In the genomic region with DNA sequence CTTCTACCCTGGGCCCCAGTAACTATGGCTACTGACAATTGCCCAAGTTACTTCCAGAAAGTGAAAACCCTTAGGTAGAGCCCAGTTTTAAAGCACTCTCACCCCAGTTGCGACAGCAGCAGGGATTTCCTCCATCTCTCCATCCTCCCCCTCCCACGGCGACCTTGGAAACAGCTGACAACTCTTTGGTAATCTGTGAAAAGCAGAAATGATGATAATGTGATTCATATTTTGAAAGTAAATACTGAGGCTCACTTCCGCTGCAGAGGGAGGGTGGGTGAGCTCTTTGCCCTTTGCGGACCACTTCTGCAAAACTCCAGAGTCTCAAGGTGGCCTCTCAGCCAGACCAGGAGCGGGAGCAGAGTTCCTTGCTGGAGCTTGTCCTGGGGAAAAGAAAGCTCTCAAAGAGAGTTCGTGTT, we compare ENCODE assay signal across 9 mouse cellular contexts. TPM values are rescaled to one million over a fixed set of nuclear protein-coding genes. Genes with fewer than 3 reads are reported as not detected.
DNase-seq lines count a peak whose midpoint lies in the region; ATAC-seq and TF ChIP-seq lines count a peak whose summit lies in the region.
"Had no signal": no experiment of that assay in that cellular context is flagged by ENCODE, and none has a peak within 500 bp of the region (broad histone marks: within the 10 kb centered on the region; RNA-seq: fewer than 3 reads in every experiment).

No protein-coding gene starts in this region.

- no peak overlapping the region for H3K4me3 ChIP-seq in hindbrain, embryonic 16.5 days (ENCODE audit: low read length)
- no peak overlapping the region for H3K4me3 ChIP-seq in hindbrain, embryonic 13.5 days
- H3K4me3 ChIP-seq in ES-E14 (ENCODE audit: insufficient read depth in 1 of 2, low read depth in 1 of 2, low read length in 2 of 2, poor library complexity in 1 of 2, severe bottlenecking in 1 of 2), result peak overlapping the region; percentile 89 to 96; a peak in 3 of 4 replicates
- H3K4me3 ChIP-seq in heart, embryonic 16.5 days (ENCODE audit: low read length), result peak overlapping the region; percentile 71; the same call in 1 of the 2 replicates

- WGBS in hindbrain, embryonic 16.5 days, result 72% methylated on average over 7 of the region's 7 CpGs
- WGBS in hindbrain, embryonic 13.5 days, result 79% methylated on average over 7 of the region's 7 CpGs
- 72% methylated on average over 7 of the region's 7 CpGs for WGBS in heart, embryonic 16.5 days

- no peak for ATAC-seq in hindbrain, embryonic 16.5 days
- ATAC-seq in hindbrain, embryonic 13.5 days (ENCODE audit: low FRiP score), result no peak
- ATAC-seq in heart, embryonic 16.5 days (replicated peaks; ENCODE audit: extremely low read depth, insufficient read depth, low FRiP score), result no peak
- ATAC-seq in megakaryocyte progenitor cell, adult 5-6 weeks (replicated peaks; ENCODE audit: poor library complexity), result peak; percentile 60

- H3K9ac ChIP-seq in hindbrain, embryonic 16.5 days (ENCODE audit: low read depth, low read length), result no peak overlapping the region
- H3K9ac ChIP-seq in hindbrain, embryonic 13.5 days, result no peak overlapping the region
- peak overlapping the region; percentile 64 for H3K9ac ChIP-seq in ES-E14 (ENCODE audit: insufficient read depth, low read depth, low read length, poor library complexity, severe bottlenecking)
- peak overlapping the region; percentile 35 for H3K9ac ChIP-seq in heart, embryonic 16.5 days (ENCODE audit: low read length)

- H3K4me2 ChIP-seq in hindbrain, embryonic 16.5 days (ENCODE audit: low read length), result peak overlapping the region; percentile 15; the same call in 1 of the 2 replicates
- H3K4me2 ChIP-seq in hindbrain, embryonic 13.5 days, result no peak overlapping the region
- peak overlapping the region; percentile 94 for H3K4me2 ChIP-seq in heart, embryonic 16.5 days (ENCODE audit: low read depth, low read length)

- no peaks in the 10 kb centered on the region for H3K9me3 ChIP-seq in hindbrain, embryonic 16.5 days (ENCODE audit: control insufficient read depth, low read length)
- H3K9me3 ChIP-seq in hindbrain, embryonic 13.5 days, result no peaks in the 10 kb centered on the region
- H3K9me3 ChIP-seq in ES-E14 (ENCODE audit: control insufficient read depth, insufficient read depth, low read depth, low read length), result no peaks in the 10 kb centered on the region
- H3K9me3 ChIP-seq in heart, embryonic 16.5 days (replicated peaks; ENCODE audit: control insufficient read depth, low read length), result no peaks in the 10 kb centered on the region

- H3K4me1 ChIP-seq in hindbrain, embryonic 16.5 days (ENCODE audit: control insufficient read depth, insufficient read depth, low read depth, low read length), result peaks cover 14% of the 10 kb centered on the region
- H3K4me1 ChIP-seq in hindbrain, embryonic 13.5 days (replicated peaks), result peaks cover 20% of the 10 kb centered on the region
- H3K4me1 ChIP-seq in ES-E14 (ENCODE audit: control insufficient read depth in 2 of 2, insufficient read depth in 2 of 2, low read length in 2 of 2, poor library complexity in 1 of 2), result peaks cover 3 to 20% of the 10 kb centered on the region in 2 experiments
- peaks cover 33% of the 10 kb centered on the region for H3K4me1 ChIP-seq in heart, embryonic 16.5 days (ENCODE audit: control insufficient read depth, insufficient read depth, low read length)

- no peaks in the 10 kb centered on the region for H3K36me3 ChIP-seq in hindbrain, embryonic 16.5 days (ENCODE audit: control insufficient read depth, insufficient read depth, low read length)
- H3K36me3 ChIP-seq in hindbrain, embryonic 13.5 days, result no peaks in the 10 kb centered on the region
- H3K36me3 ChIP-seq in ES-E14 (ENCODE audit: control insufficient read depth, insufficient read depth, low read length, poor library complexity, severe bottlenecking), result peaks cover 46% of the 10 kb centered on the region
- 0 out of 2 replicates have a peak, but pooled peaks cover 3% of the 10 kb centered on the region for H3K36me3 ChIP-seq in heart, embryonic 16.5 days (ENCODE audit: control insufficient read depth, insufficient read depth)

- in situ Hi-C loops in ES-E14 (cut with MboI; ENCODE audit: low sequenced_read_pairs in 2 of 2, unreplicated experiment in 2 of 2), result no loop called here

- no peak for DNase-seq in ES-E14 (ENCODE audit: low read depth, low spot score)
- DNase-seq in layer of hippocampus, postnatal 36 days, result no peak
- DNase-seq in Muller cell, postnatal 12 days (ENCODE audit: inconsistent ontology term), result no peak
- no peak for DNase-seq in thymus, postnatal 14 days
- DNase-seq: retina, postnatal 1 day had no signal

- H3K27ac ChIP-seq in hindbrain, embryonic 16.5 days (ENCODE audit: low read depth, low read length), result no peak overlapping the region
- no peak overlapping the region for H3K27ac ChIP-seq in hindbrain, embryonic 13.5 days
- H3K27ac ChIP-seq in ES-E14 (ENCODE audit: insufficient read depth, low read depth, low read length, poor library complexity, severe bottlenecking), result peak overlapping the region; percentile 72
- H3K27ac ChIP-seq in heart, embryonic 16.5 days (ENCODE audit: low read length), result peak overlapping the region; percentile 1; the same call in 1 of the 2 replicates

- peaks cover 31% of the 10 kb centered on the region for H3K27me3 ChIP-seq in hindbrain, embryonic 16.5 days (replicated peaks; ENCODE audit: control insufficient read depth, insufficient read depth, low read length)
- H3K27me3 ChIP-seq in hindbrain, embryonic 13.5 days, result peaks cover 60% of the 10 kb centered on the region
- H3K27me3 ChIP-seq in heart, embryonic 16.5 days (ENCODE audit: control insufficient read depth, insufficient read depth, low read length), result no peaks in the 10 kb centered on the region

TF ChIP-seq in ES-E14, 5 proteins besides CTCF, POLR2A, EP300 and RAD21:
- no peak for TF ChIP-seq MAFK (IDR thresholded peaks at IDR 0.05; ENCODE audit: insufficient read depth, low read depth, low read length)
- no peak for TF ChIP-seq ZC3H11A (IDR thresholded peaks at IDR 0.05; ENCODE audit: borderline replicate concordance, low read depth, low read length)
- no peak for TF ChIP-seq ZNF384 (IDR thresholded peaks at IDR 0.05; ENCODE audit: low read depth, low read length)
- TF ChIP-seq CHD2 (IDR thresholded peaks at IDR 0.05; ENCODE audit: low read depth, low read length), result no peak

RNA-seq across cellular contexts. Expression of a gene that starts 3.6 kb away (rescaled TPM):
- 5.1 and 5.4 TPM in 2 replicates for polyA plus RNA-seq in hindbrain, embryonic 16.5 days (2015; fragmentation: Nextera tagmentation; extraction: Ambion mirVana)
- 5.0 and 5.9 TPM in 2 replicates for polyA plus RNA-seq in hindbrain, embryonic 13.5 days (2015; fragmentation: Nextera tagmentation; extraction: Ambion mirVana)
- 55.0 and 58.5 TPM in 2 replicates for total RNA-seq in ES-E14 (2012; rRNA removed)
- polyA plus RNA-seq in heart, embryonic 16.5 days (2015; fragmentation: Nextera tagmentation; extraction: Ambion mirVana), result 14.8 and 15.3 TPM in 2 replicates
- 10.8 and 21.8 TPM in 2 replicates for total RNA-seq in megakaryocyte progenitor cell, adult 5-6 weeks (2015)
- 2.0 and 6.6 TPM in 2 replicates for total RNA-seq in megakaryocyte progenitor cell, adult 5-6 weeks (2017)
- 10 to 100 TPM; 16.4 to 18.5 TPM for total RNA-seq in layer of hippocampus, postnatal 36 days (2021)

RNA-seq across cellular contexts. Expression of a gene that starts 17.4 kb away (rescaled TPM):
- 10.1 and 14.5 TPM in 2 replicates for polyA plus RNA-seq in hindbrain, embryonic 16.5 days (2015; fragmentation: Nextera tagmentation; extraction: Ambion mirVana)
- polyA plus RNA-seq in hindbrain, embryonic 13.5 days (2015; fragmentation: Nextera tagmentation; extraction: Ambion mirVana), result 15.4 TPM in 2 replicates
- 13.0 and 21.2 TPM in 2 replicates for total RNA-seq in ES-E14 (2012; rRNA removed)
- polyA plus RNA-seq in heart, embryonic 16.5 days (2015; fragmentation: Nextera tagmentation; extraction: Ambion mirVana), result 15.0 and 30.4 TPM in 2 replicates
- 58.7 and 76.6 TPM in 2 replicates for total RNA-seq in megakaryocyte progenitor cell, adult 5-6 weeks (2015)
- 68.3 and 86.8 TPM in 2 replicates for total RNA-seq in megakaryocyte progenitor cell, adult 5-6 weeks (2017)
- 1 to 10 TPM; 7.7 to 9.7 TPM for total RNA-seq in layer of hippocampus, postnatal 36 days (2021)

Comparison
In these comparisons a context has a peak if more than half of its experiments do, and no peak if none do; other contexts are left out.
1. H3K27ac ChIP-seq: peak in ES-E14 (single experiment) and heart, embryonic 16.5 days (single experiment); none in hindbrain, embryonic 16.5 days (single experiment) and hindbrain, embryonic 13.5 days (single experiment).
2. H3K4me3 ChIP-seq: peak in ES-E14 (2 of 2) and heart, embryonic 16.5 days (single experiment); none in hindbrain, embryonic 16.5 days (single experiment) and hindbrain, embryonic 13.5 days (single experiment).
3. H3K9ac ChIP-seq: peak in ES-E14 (single experiment) and heart, embryonic 16.5 days (single experiment); none in hindbrain, embryonic 16.5 days (single experiment) and hindbrain, embryonic 13.5 days (single experiment).